Mouse (Mus musculus) lung, postnatal 0 days (tissue): ENCODE measurements at regions not wholly inside any gene's neighbourhood (a gene's known extent, or its start where the extent isn't known, plus 50 kb on each side); places are given as distances from the start of the nearest gene placed in this dataset.

Source experiments
- ATAC-seq: fragments of 200-750 bp; cut with Nextera tagmentation; 2 replicates; pipeline ENCODE4 v1.8.0; 2017; ENCODE audit warnings: moderate library complexity
- DNase-seq: peaks from one replicate; pipeline ENCODE4 v3.0.0-alpha.2; 2016; ENCODE audit warnings: low spot score
- H3K27ac ChIP-seq: fragments of 300-500 bp; sonication (generic); 2 replicates; pipeline ENCODE4 v1.5.1; 2014; ENCODE audit warnings: antibody characterized with exemption, mild to moderate bottlenecking, low read length, mixed read lengths
- H3K27me3 ChIP-seq: fragments of 300-500 bp; sonication (generic); replicated peaks from 2 replicates; pipeline ENCODE4 v1.6.1; 2014; ENCODE audit warnings: low read length, mixed read lengths; ENCODE audit not compliant: insufficient read depth
- H3K36me3 ChIP-seq: fragments of 300-500 bp; sonication (generic); 2 replicates; pipeline ENCODE4 v1.6.1; 2014; ENCODE audit warnings: low read length, mixed read lengths; ENCODE audit not compliant: insufficient read depth
- H3K4me1 ChIP-seq: fragments of 300-500 bp; sonication (generic); 2 replicates; pipeline ENCODE4 v1.6.1; 2014; ENCODE audit warnings: antibody characterized with exemption, low read depth, low read length, mixed read lengths; ENCODE audit not compliant: insufficient read depth
- H3K4me2 ChIP-seq: fragments of 300-500 bp; sonication (generic); replicated peaks from 2 replicates; pipeline ENCODE4 v1.6.1; 2014; ENCODE audit warnings: low read depth, mild to moderate bottlenecking, low read length, moderate library complexity, mixed read lengths
- H3K4me3 ChIP-seq: fragments of 300-500 bp; sonication (generic); 2 replicates; pipeline ENCODE4 v1.5.1; 2014; ENCODE audit warnings: low read depth, low read length
- H3K9ac ChIP-seq: fragments of 300-500 bp; sonication (generic); replicated peaks from 2 replicates; pipeline ENCODE4 v1.6.1; 2014; ENCODE audit warnings: low read depth, mild to moderate bottlenecking
- H3K9me3 ChIP-seq: fragments of 300-500 bp; sonication (generic); 2 replicates; pipeline ENCODE4 v1.6.1; 2016; ENCODE audit warnings: low read length, mixed read lengths
- CTCF ChIP-seq: IDR thresholded peaks from 2 replicates; pipeline ENCODE4 v1.5.1; 2016; ENCODE audit warnings: antibody characterized with exemption, mild to moderate bottlenecking
- EP300 ChIP-seq: IDR thresholded peaks from 2 replicates; pipeline ENCODE4 v1.6.1; 2016; ENCODE audit warnings: antibody characterized with exemption, mild to moderate bottlenecking, control low read depth
- WGBS: fragments of 180-500 bp; shearing (Covaris S2); extraction: QIAGEN DNeasy Blood & Tissue Kit; methylation state at CpG from one replicate; pipeline ENCODE4 v1.1.7; 2014; 5-methylcytosine and 5-hydroxymethylcytosine counted together

DNA sequence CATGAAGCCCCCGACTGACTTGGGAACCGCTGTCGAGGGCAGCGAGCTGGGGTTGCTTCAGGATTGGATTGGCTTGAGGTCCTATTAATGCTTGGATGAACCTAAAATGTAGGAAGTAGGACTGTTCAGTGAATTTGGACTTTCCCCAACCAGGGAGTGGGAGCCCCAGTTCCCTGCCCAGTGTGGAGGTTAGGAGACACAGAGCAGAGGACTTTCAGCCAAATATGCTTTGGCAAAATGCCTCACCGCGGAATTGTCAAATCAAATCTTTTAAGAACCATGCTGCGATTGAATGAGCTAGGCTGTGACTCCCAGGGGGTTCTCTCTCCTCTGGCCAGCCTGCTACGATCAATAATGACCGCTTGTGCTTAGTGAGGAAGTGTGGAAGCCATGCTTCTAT lies 94.8 kb upstream of the Mki67 start:
- Histone ChIP-seq H3K27me3 (no peaks in the 10 kb centered on the region), H3K36me3 (no peaks in the 10 kb centered on the region), H3K9ac (no peak overlapping the region), H3K27ac (no peak overlapping the region), H3K4me1 (peaks cover 2% of the 10 kb centered on the region; the same call in 1 of the 2 replicates), H3K4me3 (no peak overlapping the region), H3K9me3 (no peaks in the 10 kb centered on the region), H3K4me2 (no peak overlapping the region)
- DNase-seq (no peak), ATAC-seq (no peak)
- 67% methylated on average over 9 of the region's 9 CpGs for whole genome bisulfite sequencing
- TF ChIP-seq EP300 (no peak), CTCF (no peak)

DNA sequence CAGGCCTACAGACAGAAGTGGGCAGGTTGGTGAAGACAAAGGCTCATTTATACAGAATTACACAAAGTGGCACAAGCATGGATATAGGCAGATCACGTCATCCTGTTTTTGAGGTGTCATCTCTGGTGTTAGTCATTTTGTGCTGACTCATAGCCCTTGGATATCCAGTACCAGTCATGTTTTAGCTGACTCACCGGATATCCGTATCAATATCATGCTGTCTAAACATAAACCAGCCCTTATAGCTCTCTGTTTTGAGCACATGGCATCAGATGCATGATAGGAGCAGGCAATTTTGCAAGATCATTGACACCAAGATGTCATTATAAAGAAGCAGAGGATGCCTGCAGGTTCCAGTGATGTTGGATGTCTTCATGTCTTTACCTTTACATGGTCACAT lies 97.5 kb upstream of the Mki67 start:
- TF ChIP-seq CTCF (no peak), EP300 (no peak)
- no peak for DNase-seq

DNA sequence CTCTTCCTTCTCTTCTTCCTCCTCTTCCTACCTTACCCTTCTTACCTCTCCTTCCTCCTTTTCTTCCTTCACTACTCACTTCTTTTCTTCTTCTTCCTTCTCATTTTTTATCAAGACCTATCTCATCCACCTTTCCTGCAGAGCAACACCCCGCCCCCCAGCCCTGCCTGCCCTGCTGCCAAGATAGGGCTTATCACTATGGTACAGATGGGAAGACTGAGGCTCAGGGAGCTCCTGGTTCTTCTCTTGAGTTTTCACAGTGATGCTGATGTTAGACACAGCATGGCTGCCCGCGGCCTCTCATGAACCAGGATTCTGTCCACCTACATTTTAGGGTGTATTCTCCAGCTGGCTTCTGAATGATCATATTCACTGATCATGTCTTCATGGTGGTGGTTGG lies 100.0 kb upstream of the Mki67 start:
- H3K4me3 ChIP-seq: no peak overlapping the region
- H3K9ac ChIP-seq: no peak overlapping the region
- no peaks in the 10 kb centered on the region for H3K27me3 ChIP-seq
- TF ChIP-seq CTCF (no peak), EP300 (no peak)
- no peaks in the 10 kb centered on the region for H3K4me1 ChIP-seq
- no peak overlapping the region for H3K4me2 ChIP-seq
- no peak overlapping the region for H3K27ac ChIP-seq
- ATAC-seq: peak; percentile 21; the same call in 1 of the 2 replicates
- 94% methylated on average over 3 of the region's 3 CpGs for WGBS
- no peak for DNase-seq
- no peaks in the 10 kb centered on the region for H3K9me3 ChIP-seq
- H3K36me3 ChIP-seq: no peaks in the 10 kb centered on the region

More for the DNA sequence above, 97.5 kb upstream of the Mki67 start:
- H3K36me3 ChIP-seq: no peaks in the 10 kb centered on the region
- H3K9me3 ChIP-seq: no peaks in the 10 kb centered on the region
- no peak overlapping the region for H3K27ac ChIP-seq
- no peak overlapping the region for H3K4me2 ChIP-seq
- H3K9ac ChIP-seq: no peak overlapping the region
- H3K4me1 ChIP-seq: peaks cover 2% of the 10 kb centered on the region; the same call in 1 of the 2 replicates
- no peaks in the 10 kb centered on the region for H3K27me3 ChIP-seq
- WGBS: 90% methylated on average over 3 of the region's 3 CpGs
- no peak overlapping the region for H3K4me3 ChIP-seq
- ATAC-seq: no peak

DNA sequence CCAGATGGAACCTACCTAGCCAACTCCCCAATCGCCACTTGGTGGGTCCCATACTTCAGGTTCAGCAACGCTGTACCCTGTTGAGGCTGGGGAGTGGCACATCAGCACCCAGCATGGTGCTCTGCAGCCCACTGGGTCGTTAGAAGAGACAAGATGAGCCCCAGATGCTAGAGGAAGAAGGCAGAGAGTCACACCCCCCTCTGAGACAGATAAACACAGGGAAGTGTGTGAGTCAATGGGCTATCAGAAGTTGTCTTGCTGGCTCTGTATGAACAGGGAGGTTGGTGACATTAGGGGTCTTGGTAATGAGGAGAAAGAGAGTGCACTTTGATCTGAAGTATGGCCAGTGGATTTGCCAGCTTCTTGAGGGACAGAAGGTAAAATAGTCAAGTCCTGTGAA lies 101.7 kb upstream of the Mki67 start:
- ATAC-seq (no peak), DNase-seq (no peak)
- H3K4me2 ChIP-seq: no peak overlapping the region
- 47% methylated on average over 3 of the region's 3 CpGs for WGBS
- H3K4me1 ChIP-seq: no peaks in the 10 kb centered on the region
- no peak overlapping the region for H3K4me3 ChIP-seq
- H3K27me3 ChIP-seq: no peaks in the 10 kb centered on the region
- TF ChIP-seq EP300 (no peak), CTCF (no peak)
- no peaks in the 10 kb centered on the region for H3K36me3 ChIP-seq
- no peak overlapping the region for H3K27ac ChIP-seq
- H3K9me3 ChIP-seq: no peaks in the 10 kb centered on the region
- H3K9ac ChIP-seq: no peak overlapping the region

DNA sequence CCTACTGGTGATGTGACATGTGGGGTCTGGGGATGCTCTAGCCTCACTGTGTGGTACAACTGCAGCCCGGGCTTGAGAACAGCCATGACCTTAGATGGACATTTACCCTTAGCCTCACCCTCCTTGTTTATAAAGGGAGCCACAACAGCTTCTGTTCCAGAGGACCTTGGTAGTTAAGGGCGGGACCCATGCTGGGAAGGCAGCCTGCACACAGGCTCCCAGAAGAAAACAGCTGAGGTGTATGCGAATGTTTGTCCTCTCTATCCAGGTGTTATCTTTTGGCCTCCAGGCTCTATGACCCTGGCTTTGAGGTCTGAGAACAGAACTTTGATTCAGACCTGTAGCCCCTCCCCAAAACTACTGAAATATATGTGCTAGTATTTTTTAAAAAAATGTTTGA lies 102.1 kb upstream of the Mki67 start:
- no peak overlapping the region for H3K4me2 ChIP-seq
- H3K4me3 ChIP-seq: no peak overlapping the region
- DNase-seq (no peak), ATAC-seq (no peak)
- WGBS: 53% methylated on average over 3 of the region's 3 CpGs
- TF ChIP-seq CTCF: no peak
- no peak overlapping the region for H3K9ac ChIP-seq
- H3K9me3 ChIP-seq: no peaks in the 10 kb centered on the region
- no peaks in the 10 kb centered on the region for H3K27me3 ChIP-seq
- H3K27ac ChIP-seq: no peak overlapping the region
- H3K4me1 ChIP-seq: no peaks in the 10 kb centered on the region
- no peaks in the 10 kb centered on the region for H3K36me3 ChIP-seq

DNA sequence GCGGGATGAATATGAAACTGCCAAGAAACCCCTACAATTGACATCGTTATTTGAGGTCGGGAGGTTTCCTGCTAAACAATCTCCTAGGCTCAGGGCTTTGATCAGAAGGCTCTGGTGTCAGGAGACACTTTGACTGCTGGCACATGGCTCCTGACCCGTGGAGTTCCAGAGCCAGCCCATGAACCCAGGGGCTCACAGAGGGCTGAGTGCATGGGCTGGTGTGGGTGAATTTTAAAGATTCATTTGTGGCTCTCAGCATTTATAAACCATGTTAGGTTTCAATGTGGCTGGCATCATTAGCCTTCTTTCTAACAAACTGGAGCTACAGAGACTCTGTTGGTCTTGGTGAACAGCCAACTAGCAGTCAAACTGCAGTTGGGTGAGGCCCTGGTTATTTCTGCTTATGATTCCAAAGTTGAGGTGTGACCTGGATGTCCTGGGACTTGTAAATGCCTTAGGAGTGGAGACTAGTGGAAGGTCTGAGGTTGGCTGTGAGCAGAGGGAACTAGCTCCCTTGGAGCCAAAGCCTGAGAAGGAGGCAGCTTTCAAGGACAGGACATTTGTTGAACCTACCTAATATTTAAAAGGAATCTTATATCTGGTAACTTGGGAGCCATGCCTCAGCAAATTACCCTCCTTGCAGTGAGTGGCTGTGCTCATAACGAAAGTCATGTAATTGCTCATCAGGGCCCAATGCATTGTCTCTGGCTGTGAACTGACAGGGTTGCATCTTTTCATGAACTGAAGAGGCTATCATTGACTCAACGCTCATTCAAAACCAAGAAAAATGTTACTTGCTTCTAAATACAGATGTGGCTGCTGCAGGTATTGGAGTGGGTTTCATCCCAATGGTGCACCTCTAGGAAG lies 108.0 kb upstream of the Mki67 start:
- no peak overlapping the region for H3K9ac ChIP-seq
- H3K27me3 ChIP-seq: no peaks in the 10 kb centered on the region
- ATAC-seq: no peak
- H3K9me3 ChIP-seq: no peaks in the 10 kb centered on the region
- WGBS: 67% methylated on average over 6 of the region's 6 CpGs
- TF ChIP-seq CTCF: no peak
- TF ChIP-seq EP300: no peak
- no peak overlapping the region for H3K4me3 ChIP-seq
- no peak for DNase-seq
- no peak overlapping the region for H3K4me2 ChIP-seq
- no peaks in the 10 kb centered on the region for H3K4me1 ChIP-seq
- H3K27ac ChIP-seq: no peak overlapping the region
- H3K36me3 ChIP-seq: no peaks in the 10 kb centered on the region
